Mouse (Mus musculus) heart, adult 18-20 months (tissue): Measurements from ENCODE around the gene Scaf1. TPM values are rescaled to one million over a fixed set of nuclear protein-coding genes. Genes with fewer than 3 reads are reported as not detected.

Experiments used
- DNase-seq, 2 experiments: peaks; one replicate each; pipeline ENCODE4 v3.0.0; 2021 to 2022; ENCODE audit warnings: mixed read lengths in 1 of 2
- total RNA-seq, 2 experiments: library from RNA; stranded (reverse); gene quantifications; 2 replicates each; pipeline ENCODE4 v1.2.3; 2021

The Scaf1 gene
- total RNA-seq, 2 experiments from 2014 or later = 45.1 to 46.0 TPM

GRCm38 (mm10) chr7:44983944-44984832, 32.0 kb downstream of the Scaf1 start:
- DNase-seq = no peak

- peak; percentile 84 to 94 for DNase-seq
Measured at GRCm38 (mm10) chr7:44983085-44983484, 33.1 kb downstream of the Scaf1 start.

GRCm38 (mm10) chr7:44981539-44981938, 34.6 kb downstream of the Scaf1 start:
- no peak for DNase-seq

- DNase-seq = no peak
Measured at GRCm38 (mm10) chr7:44978300-44978699, 37.9 kb downstream of the Scaf1 start.

- no peak for DNase-seq
Measured at GRCm38 (mm10) chr7:44975117-44975419, 41.1 kb downstream of the Scaf1 start.

GRCm38 (mm10) chr7:44974383-44975116, 41.6 kb downstream of the Scaf1 start, which contains the start of gene Cpt1c:
Gene Cpt1c, minus strand, starts transcription at chr7:44974851.
- peak; percentile 83 to 86 for DNase-seq

GRCm38 (mm10) chr7:44973415-44974130, 42.6 kb downstream of the Scaf1 start:
- no peak for DNase-seq

GRCm38 (mm10) chr7:44971142-44971541, 45.0 kb downstream of the Scaf1 start:
- DNase-seq = no peak

- DNase-seq = peak; percentile 84 to 91
Measured at GRCm38 (mm10) chr7:44970231-44970691, 45.9 kb downstream of the Scaf1 start.

GRCm38 (mm10) chr7:44966638-44967037, 49.5 kb downstream of the Scaf1 start:
- no peak for DNase-seq

- no peak for DNase-seq
Measured at GRCm38 (mm10) chr7:44965975-44966374, 50.2 kb downstream of the Scaf1 start.

- DNase-seq = no peak
Measured at GRCm38 (mm10) chr7:44964990-44965389, 51.2 kb downstream of the Scaf1 start.

- no peak for DNase-seq
Measured at GRCm38 (mm10) chr7:44962831-44963230, 53.3 kb downstream of the Scaf1 start.

GRCm38 (mm10) chr7:44962337-44962736, 53.8 kb downstream of the Scaf1 start:
- DNase-seq = no peak

GRCm38 (mm10) chr7:44960512-44960910, 55.7 kb downstream of the Scaf1 start:
- DNase-seq = no peak

GRCm38 (mm10) chr7:44959874-44960511, 56.2 kb downstream of the Scaf1 start:
- DNase-seq = no peak

GRCm38 (mm10) chr7:44959281-44959680, 56.9 kb downstream of the Scaf1 start:
- DNase-seq = no peak

- DNase-seq = peak; percentile 55 to 63
Measured at GRCm38 (mm10) chr7:44958208-44958607, 58.0 kb downstream of the Scaf1 start.

- DNase-seq = peak; percentile 70 to 83
Measured at GRCm38 (mm10) chr7:44957183-44957835, 58.9 kb downstream of the Scaf1 start.

- DNase-seq = no peak
Measured at GRCm38 (mm10) chr7:44956266-44956665, 59.9 kb downstream of the Scaf1 start.

- no peak for DNase-seq
Measured at GRCm38 (mm10) chr7:44955628-44956027, 60.5 kb downstream of the Scaf1 start.
